Mouse (Mus musculus): ENCODE data around the gene Hpdl. TPM values are rescaled to one million over a fixed set of nuclear protein-coding genes. Genes with fewer than 3 reads are reported as not detected.

Hpdl gene
- polyA plus RNA-seq, 1 experiment from 2014 or later: 1.2 TPM

DNA sequence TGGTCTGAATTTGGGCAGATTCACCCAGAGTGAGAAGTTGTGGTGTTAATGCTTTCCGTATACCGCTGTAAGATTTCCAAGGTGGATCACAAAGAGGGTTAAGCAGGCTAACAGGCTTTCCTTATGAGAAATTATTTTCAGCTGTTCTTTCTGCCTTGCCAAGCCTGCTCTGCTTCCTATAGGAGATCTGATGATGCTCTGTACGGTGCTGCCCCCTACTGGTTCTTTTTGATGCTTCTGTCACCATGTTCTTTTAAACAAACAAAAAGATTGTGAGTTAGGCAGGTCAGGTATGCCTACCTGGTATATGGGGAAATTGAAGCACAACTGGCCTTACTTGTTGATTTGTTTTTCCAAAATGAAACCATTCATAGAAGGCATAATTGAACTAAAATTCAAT, 32.6 kb downstream of the Hpdl start:
- Histone ChIP-seq H3K4me3 (ENCODE audit: low read depth, low read length) (no peak overlapping the region), H3K27me3 (ENCODE audit: control insufficient read depth, insufficient read depth, low read length) (no peaks in the 10 kb centered on the region), H3K9me3 (ENCODE audit: control insufficient read depth, low read length) (no peaks in the 10 kb centered on the region), H3K4me1 (ENCODE audit: control insufficient read depth, insufficient read depth, low read length) (no peaks in the 10 kb centered on the region), H3K9ac (ENCODE audit: low read length) (no peak overlapping the region), H3K4me2 (ENCODE audit: low read depth, severe bottlenecking) (no peak overlapping the region), H3K36me3 (ENCODE audit: control insufficient read depth, insufficient read depth, low read length) (no peaks in the 10 kb centered on the region), H3K27ac (replicated peaks; ENCODE audit: low read depth, low read length) (no peak overlapping the region)
- 3% methylated on average over 3 of the region's 3 CpGs for WGBS
- peak; percentile 87 for DNase-seq (ENCODE audit: low spot score)
- ATAC-seq (ENCODE audit: insufficient number of reproducible peaks, low FRiP score, low TSS enrichment, low read depth): no peak

DNA sequence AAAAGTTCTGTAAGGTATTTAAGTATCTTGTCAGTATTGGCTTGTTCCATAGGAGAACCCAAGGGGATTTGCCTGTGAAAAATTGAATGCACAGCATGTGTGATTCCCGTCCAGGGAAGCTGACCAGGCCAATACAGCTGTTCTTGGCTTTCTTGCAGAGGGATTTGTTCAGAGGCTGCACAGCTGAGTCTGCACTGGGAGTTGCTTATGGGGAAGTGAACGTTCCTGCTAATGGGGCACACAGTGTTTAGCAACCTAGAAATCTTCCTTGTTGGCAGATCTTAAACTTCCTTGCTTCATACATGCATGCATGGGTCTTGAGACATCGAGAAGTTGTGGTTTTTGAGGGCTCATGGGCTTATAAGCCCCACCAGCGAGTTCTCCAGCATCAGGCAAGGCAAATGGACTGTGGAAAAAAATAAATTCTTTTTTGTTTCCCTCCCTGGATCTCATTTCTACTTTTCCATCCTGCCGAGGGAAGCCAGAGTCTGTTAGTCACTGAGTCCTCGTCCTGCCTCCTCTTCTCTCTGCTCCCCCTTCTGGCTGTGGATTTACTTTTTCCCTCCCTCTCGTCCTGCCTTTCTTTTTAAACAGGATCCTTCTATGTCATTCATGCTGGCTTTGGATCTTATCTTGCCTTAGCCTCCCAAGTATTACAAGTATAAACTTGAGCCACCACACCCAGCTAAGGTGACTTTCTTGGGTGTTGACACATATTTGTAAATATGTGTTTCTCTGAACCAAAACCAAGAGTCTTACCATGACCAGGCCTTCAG, 33.3 kb downstream of the Hpdl start:
- H3K36me3 ChIP-seq (ENCODE audit: control insufficient read depth, insufficient read depth, low read length): no peaks in the 10 kb centered on the region
- no peaks in the 10 kb centered on the region for H3K4me1 ChIP-seq (ENCODE audit: control insufficient read depth, insufficient read depth, low read length)
- 45% methylated on average over 7 of the region's 7 CpGs for WGBS
- H3K27me3 ChIP-seq (ENCODE audit: control insufficient read depth, insufficient read depth, low read length): no peaks in the 10 kb centered on the region
- H3K4me2 ChIP-seq (ENCODE audit: low read depth, severe bottlenecking): no peak overlapping the region
- DNase-seq (ENCODE audit: low spot score) (no peak), ATAC-seq (ENCODE audit: insufficient number of reproducible peaks, low FRiP score, low TSS enrichment, low read depth) (no peak)
- no peak overlapping the region for H3K4me3 ChIP-seq (ENCODE audit: low read depth, low read length)
- H3K9ac ChIP-seq (ENCODE audit: low read length): no peak overlapping the region
- H3K9me3 ChIP-seq (ENCODE audit: control insufficient read depth, low read length): no peaks in the 10 kb centered on the region
- H3K27ac ChIP-seq (replicated peaks; ENCODE audit: low read depth, low read length): no peak overlapping the region

DNA sequence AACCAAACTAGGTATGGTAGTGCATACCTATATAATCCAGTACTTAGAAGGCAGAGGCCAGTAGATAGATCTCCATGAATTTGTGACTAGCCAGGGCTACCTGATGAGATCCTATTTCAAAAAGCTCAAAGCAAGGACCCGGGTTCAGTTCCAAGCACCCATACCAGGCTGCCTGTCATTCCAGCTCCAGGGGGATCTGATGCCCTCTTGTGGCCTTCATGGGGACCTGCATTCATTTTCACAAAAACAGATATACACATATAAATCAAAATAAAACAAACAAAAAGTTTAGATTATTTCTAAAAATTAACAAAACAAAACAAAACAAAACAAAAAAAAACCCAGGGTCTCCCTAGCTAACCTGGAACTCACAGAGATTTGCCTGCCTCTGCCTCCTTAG, 34.9 kb downstream of the Hpdl start:
- 97% methylated on average over 1 of the region's 1 CpGs for WGBS
- DNase-seq (ENCODE audit: low spot score): no peak
- Histone ChIP-seq H3K9ac (ENCODE audit: low read length) (no peak overlapping the region), H3K27ac (replicated peaks; ENCODE audit: low read depth, low read length) (no peak overlapping the region), H3K4me3 (ENCODE audit: low read depth, low read length) (no peak overlapping the region), H3K9me3 (ENCODE audit: control insufficient read depth, low read length) (no peaks in the 10 kb centered on the region), H3K4me1 (ENCODE audit: control insufficient read depth, insufficient read depth, low read length) (no peaks in the 10 kb centered on the region), H3K36me3 (ENCODE audit: control insufficient read depth, insufficient read depth, low read length) (no peaks in the 10 kb centered on the region), H3K4me2 (ENCODE audit: low read depth, severe bottlenecking) (no peak overlapping the region), H3K27me3 (ENCODE audit: control insufficient read depth, insufficient read depth, low read length) (no peaks in the 10 kb centered on the region)
- ATAC-seq (ENCODE audit: insufficient number of reproducible peaks, low FRiP score, low TSS enrichment, low read depth): no peak

DNA sequence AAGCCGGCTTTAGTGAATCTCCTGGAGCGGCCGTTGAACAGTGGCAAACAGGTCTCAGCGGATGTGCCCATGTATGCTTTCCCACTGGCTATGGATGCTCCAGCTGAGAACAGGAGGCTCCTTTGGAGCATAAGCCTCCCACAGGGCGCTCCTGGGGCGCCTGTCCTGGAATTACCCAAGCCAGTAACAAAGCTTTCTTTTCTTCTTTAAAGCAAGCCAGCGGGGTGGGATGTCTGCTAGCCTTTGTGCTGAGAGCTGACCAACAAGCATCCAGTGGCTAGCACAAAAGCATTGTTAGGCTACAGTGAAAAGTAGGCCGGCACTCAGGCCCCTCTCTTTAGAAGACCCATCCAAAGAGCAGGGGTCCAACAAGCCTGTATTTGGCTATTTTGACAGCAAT, 39.3 kb downstream of the Hpdl start:
- 30% methylated on average over 8 of the region's 8 CpGs for WGBS
- Histone ChIP-seq H3K4me2 (ENCODE audit: low read depth, severe bottlenecking) (no peak overlapping the region), H3K4me1 (ENCODE audit: control insufficient read depth, insufficient read depth, low read length) (no peaks in the 10 kb centered on the region), H3K9ac (ENCODE audit: low read length) (no peak overlapping the region), H3K27ac (replicated peaks; ENCODE audit: low read depth, low read length) (no peak overlapping the region), H3K36me3 (ENCODE audit: control insufficient read depth, insufficient read depth, low read length) (no peaks in the 10 kb centered on the region), H3K9me3 (ENCODE audit: control insufficient read depth, low read length) (no peaks in the 10 kb centered on the region), H3K4me3 (ENCODE audit: low read depth, low read length) (no peak overlapping the region), H3K27me3 (ENCODE audit: control insufficient read depth, insufficient read depth, low read length) (no peaks in the 10 kb centered on the region)
- DNase-seq (ENCODE audit: low spot score) (no peak), ATAC-seq (ENCODE audit: insufficient number of reproducible peaks, low FRiP score, low TSS enrichment, low read depth) (no peak)

DNA sequence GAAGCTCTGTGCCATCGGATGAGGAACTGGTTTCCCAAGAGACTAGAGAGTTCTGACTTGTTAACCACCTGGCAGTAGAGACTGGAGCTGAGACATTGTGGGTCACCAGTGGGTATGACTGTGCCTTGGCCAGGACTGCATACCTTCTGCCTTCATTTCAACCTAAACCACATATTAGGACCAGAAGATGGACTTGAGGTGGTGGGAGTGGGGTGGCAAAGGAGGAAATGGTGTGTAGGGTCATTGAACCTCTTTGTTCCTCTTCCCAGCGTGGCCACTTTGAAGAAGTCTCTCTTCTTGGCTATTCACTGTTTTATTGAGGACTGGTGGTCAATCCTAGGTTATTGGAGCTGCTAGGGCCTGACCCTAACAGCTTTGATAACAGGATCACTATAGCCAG, 40.1 kb downstream of the Hpdl start:
- Histone ChIP-seq H3K4me3 (ENCODE audit: low read depth, low read length) (no peak overlapping the region), H3K27ac (replicated peaks; ENCODE audit: low read depth, low read length) (no peak overlapping the region), H3K36me3 (ENCODE audit: control insufficient read depth, insufficient read depth, low read length) (no peaks in the 10 kb centered on the region), H3K9me3 (ENCODE audit: control insufficient read depth, low read length) (no peaks in the 10 kb centered on the region), H3K4me1 (ENCODE audit: control insufficient read depth, insufficient read depth, low read length) (no peaks in the 10 kb centered on the region), H3K27me3 (ENCODE audit: control insufficient read depth, insufficient read depth, low read length) (no peaks in the 10 kb centered on the region), H3K9ac (ENCODE audit: low read length) (no peak overlapping the region), H3K4me2 (ENCODE audit: low read depth, severe bottlenecking) (no peak overlapping the region)
- WGBS: 45% methylated on average over 2 of the region's 2 CpGs
- no peak for ATAC-seq (ENCODE audit: insufficient number of reproducible peaks, low FRiP score, low TSS enrichment, low read depth)
- DNase-seq (ENCODE audit: low spot score): no peak

DNA sequence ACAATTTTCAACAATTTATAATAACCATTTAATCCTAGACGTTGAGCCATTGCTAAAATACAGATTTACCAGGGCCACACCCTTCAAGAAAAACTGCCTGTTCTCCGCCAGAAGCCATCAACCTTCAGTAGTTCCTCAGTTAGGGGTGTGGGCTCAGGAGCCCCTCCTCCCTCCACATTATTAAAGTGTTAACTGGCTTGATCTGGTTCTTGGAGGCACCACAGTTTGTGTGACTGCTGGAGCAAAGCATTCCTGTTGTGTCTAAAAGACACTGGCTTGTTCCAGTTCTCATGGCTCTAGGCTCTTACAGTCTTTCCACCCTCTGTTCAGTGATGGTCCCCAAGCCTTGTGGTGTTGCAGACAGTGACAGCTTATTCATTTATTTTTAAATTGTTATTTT, 41.0 kb downstream of the Hpdl start:
- no peaks in the 10 kb centered on the region for H3K27me3 ChIP-seq (ENCODE audit: control insufficient read depth, insufficient read depth, low read length)
- H3K4me3 ChIP-seq (ENCODE audit: low read depth, low read length): no peak overlapping the region
- ATAC-seq (ENCODE audit: insufficient number of reproducible peaks, low FRiP score, low TSS enrichment, low read depth) (no peak), DNase-seq (ENCODE audit: low spot score) (no peak)
- H3K4me1 ChIP-seq (ENCODE audit: control insufficient read depth, insufficient read depth, low read length): no peaks in the 10 kb centered on the region
- 74% methylated on average over 2 of the region's 2 CpGs for WGBS
- no peak overlapping the region for H3K27ac ChIP-seq (replicated peaks; ENCODE audit: low read depth, low read length)
- no peak overlapping the region for H3K4me2 ChIP-seq (ENCODE audit: low read depth, severe bottlenecking)
- H3K9ac ChIP-seq (ENCODE audit: low read length): no peak overlapping the region
- no peaks in the 10 kb centered on the region for H3K36me3 ChIP-seq (ENCODE audit: control insufficient read depth, insufficient read depth, low read length)
- H3K9me3 ChIP-seq (ENCODE audit: control insufficient read depth, low read length): no peaks in the 10 kb centered on the region

DNA sequence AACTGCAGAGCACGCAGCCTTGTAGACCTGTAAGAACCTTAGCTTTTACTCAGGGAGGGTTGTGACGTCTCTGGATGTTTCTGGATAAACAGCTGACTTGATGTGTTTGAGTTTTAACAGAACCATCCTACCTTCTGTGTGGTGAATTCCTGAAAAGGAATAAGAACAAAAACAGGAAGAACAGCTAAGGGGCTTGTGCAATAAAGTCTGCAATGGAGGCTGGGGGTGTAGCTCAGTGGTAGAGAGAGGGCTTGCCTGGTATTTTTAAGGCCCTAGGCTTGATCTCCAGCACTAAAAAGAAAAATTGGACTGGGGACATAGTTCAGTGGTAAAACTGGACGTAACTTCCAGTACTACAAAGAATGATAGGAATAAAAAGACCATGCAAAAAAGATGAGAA, 44.4 kb downstream of the Hpdl start:
- WGBS: 87% methylated on average over 3 of the region's 3 CpGs
- no peak for ATAC-seq (ENCODE audit: insufficient number of reproducible peaks, low FRiP score, low TSS enrichment, low read depth)

DNA sequence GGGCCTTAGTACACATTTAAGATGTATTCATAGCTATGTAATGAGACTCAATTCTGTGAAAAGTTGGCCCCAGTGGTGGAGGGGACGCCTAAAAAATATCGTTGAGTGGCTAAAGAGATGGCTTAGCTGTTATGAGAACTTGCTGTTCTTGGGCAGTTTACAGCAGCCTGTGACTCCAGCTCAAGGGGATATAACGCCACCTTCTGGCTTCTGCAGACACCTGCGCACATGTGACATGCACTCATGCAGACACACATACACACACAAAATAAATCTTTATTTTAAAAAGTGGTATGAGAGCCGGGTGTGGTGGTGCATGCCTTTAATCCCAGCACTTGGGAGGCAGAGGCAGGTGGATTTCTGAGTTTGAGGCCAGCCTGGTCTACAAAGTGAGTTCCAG, 45.1 kb downstream of the Hpdl start:
- no peak overlapping the region for H3K4me2 ChIP-seq (ENCODE audit: low read depth, severe bottlenecking)
- no peak for ATAC-seq (ENCODE audit: insufficient number of reproducible peaks, low FRiP score, low TSS enrichment, low read depth)
- H3K4me3 ChIP-seq (ENCODE audit: low read depth, low read length): no peak overlapping the region
- WGBS: 91% methylated on average over 5 of the region's 5 CpGs
- no peak overlapping the region for H3K9ac ChIP-seq (ENCODE audit: low read length)
- DNase-seq (ENCODE audit: low spot score): no peak
- H3K27me3 ChIP-seq (ENCODE audit: control insufficient read depth, insufficient read depth, low read length): no peaks in the 10 kb centered on the region
- H3K4me1 ChIP-seq (ENCODE audit: control insufficient read depth, insufficient read depth, low read length): no peaks in the 10 kb centered on the region
- no peak overlapping the region for H3K27ac ChIP-seq (replicated peaks; ENCODE audit: low read depth, low read length)
- H3K9me3 ChIP-seq (ENCODE audit: control insufficient read depth, low read length): no peaks in the 10 kb centered on the region
- no peaks in the 10 kb centered on the region for H3K36me3 ChIP-seq (ENCODE audit: control insufficient read depth, insufficient read depth, low read length)

More for the DNA sequence above, 44.4 kb downstream of the Hpdl start:
- Histone ChIP-seq H3K27ac (replicated peaks; ENCODE audit: low read depth, low read length) (no peak overlapping the region), H3K4me1 (ENCODE audit: control insufficient read depth, insufficient read depth, low read length) (no peaks in the 10 kb centered on the region), H3K9me3 (ENCODE audit: control insufficient read depth, low read length) (no peaks in the 10 kb centered on the region), H3K36me3 (ENCODE audit: control insufficient read depth, insufficient read depth, low read length) (no peaks in the 10 kb centered on the region), H3K9ac (ENCODE audit: low read length) (no peak overlapping the region), H3K27me3 (ENCODE audit: control insufficient read depth, insufficient read depth, low read length) (no peaks in the 10 kb centered on the region), H3K4me2 (ENCODE audit: low read depth, severe bottlenecking) (no peak overlapping the region), H3K4me3 (ENCODE audit: low read depth, low read length) (no peak overlapping the region)
- DNase-seq (ENCODE audit: low spot score): no peak
